Mouse (Mus musculus): Measurements from ENCODE around the gene Isoc2a. TPM values are rescaled to one million over a fixed set of nuclear protein-coding genes. Genes with fewer than 3 reads are reported as not detected.

Isoc2a gene
- polyA plus RNA-seq, 1 experiment from 2014 or later: 0.88 TPM

GRCm38 (mm10) chr7:4902404-4902803, 25.5 kb downstream of the Isoc2a start:
- H3K4me1 ChIP-seq (ENCODE audit: insufficient read depth): no peaks in the 10 kb centered on the region
- peaks cover 8% of the 10 kb centered on the region; the same call in 1 of the 2 replicates for H3K27me3 ChIP-seq (ENCODE audit: insufficient read depth, low read length)
- no peak for TF ChIP-seq CTCF (IDR thresholded peaks at IDR 0.05; ENCODE audit: low read depth)
- DNase-seq (no peak), ATAC-seq (ENCODE audit: insufficient read depth) (no peak)
- H3K27ac ChIP-seq (ENCODE audit: low read depth): no peak overlapping the region
- peaks cover 3% of the 10 kb centered on the region; the same call in 1 of the 2 replicates for H3K9me3 ChIP-seq (ENCODE audit: low read depth, low read length)
- no peak overlapping the region for H3K9ac ChIP-seq
- H3K36me3 ChIP-seq (ENCODE audit: insufficient read depth): no peaks in the 10 kb centered on the region
- WGBS: 74% methylated on average over 9 of the region's 9 CpGs
- H3K4me3 ChIP-seq (ENCODE audit: low read depth, low read length): no peak overlapping the region
- H3K4me2 ChIP-seq: no peak overlapping the region

- Histone ChIP-seq H3K9ac (no peak within 1 kb of the TSS), H3K4me3 (ENCODE audit: low read depth, low read length) (no peak within 1 kb of the TSS), H3K4me2 (no peak within 1 kb of the TSS), H3K27ac (ENCODE audit: low read depth) (no peak within 1 kb of the TSS), H3K36me3 (ENCODE audit: insufficient read depth) (no peaks in the 10 kb centered on the region), H3K9me3 (ENCODE audit: low read depth, low read length) (no peaks in the 10 kb centered on the region), H3K27me3 (ENCODE audit: insufficient read depth, low read length) (no peaks in the 10 kb centered on the region), H3K4me1 (ENCODE audit: insufficient read depth) (no peaks in the 10 kb centered on the region)
- 64% methylated on average over 10 of the region's 10 CpGs for WGBS
- no peak for DNase-seq
- no peak for ATAC-seq (ENCODE audit: insufficient read depth)
- TF ChIP-seq CTCF (IDR thresholded peaks at IDR 0.05; ENCODE audit: low read depth): no peak
Observed at GRCm38 (mm10) chr7:4906466-4906950, 29.6 kb downstream of the Isoc2a start, which contains the start of gene Gm36210. Gene Gm36210 (minus strand): TSS chr7:4906516.

GRCm38 (mm10) chr7:4911561-4911960, 34.6 kb downstream of the Isoc2a start:
- H3K4me2 ChIP-seq: no peak overlapping the region
- no peak overlapping the region for H3K27ac ChIP-seq (ENCODE audit: low read depth)
- H3K36me3 ChIP-seq (ENCODE audit: insufficient read depth): no peaks in the 10 kb centered on the region
- WGBS: 16% methylated on average over 9 of the region's 9 CpGs
- no peaks in the 10 kb centered on the region for H3K27me3 ChIP-seq (ENCODE audit: insufficient read depth, low read length)
- H3K4me1 ChIP-seq (ENCODE audit: insufficient read depth): peaks cover 10% of the 10 kb centered on the region; the same call in 1 of the 2 replicates
- H3K9me3 ChIP-seq (ENCODE audit: low read depth, low read length): no peaks in the 10 kb centered on the region
- peak; percentile 88 for DNase-seq
- no peak overlapping the region for H3K4me3 ChIP-seq (ENCODE audit: low read depth, low read length)
- no peak overlapping the region for H3K9ac ChIP-seq
- no peak for ATAC-seq (ENCODE audit: insufficient read depth)
- peak; percentile 71 for TF ChIP-seq CTCF (IDR thresholded peaks at IDR 0.05; ENCODE audit: low read depth)

- Histone ChIP-seq H3K4me1 (ENCODE audit: insufficient read depth) (peaks cover 12% of the 10 kb centered on the region; the same call in 1 of the 2 replicates), H3K9me3 (ENCODE audit: low read depth, low read length) (no peaks in the 10 kb centered on the region), H3K36me3 (ENCODE audit: insufficient read depth) (no peaks in the 10 kb centered on the region), H3K4me2 (no peak overlapping the region), H3K4me3 (ENCODE audit: low read depth, low read length) (no peak overlapping the region), H3K27me3 (ENCODE audit: insufficient read depth, low read length) (no peaks in the 10 kb centered on the region), H3K9ac (no peak overlapping the region), H3K27ac (ENCODE audit: low read depth) (no peak overlapping the region)
- no peak for DNase-seq
- TF ChIP-seq CTCF (IDR thresholded peaks at IDR 0.05; ENCODE audit: low read depth): no peak
- 58% methylated on average over 5 of the region's 5 CpGs for WGBS
- no peak for ATAC-seq (ENCODE audit: insufficient read depth)
Observed at GRCm38 (mm10) chr7:4912248-4912647, 35.3 kb downstream of the Isoc2a start.

- peak within 1 kb of the TSS; percentile 97 for H3K27ac ChIP-seq (ENCODE audit: low read depth)
- H3K4me2 ChIP-seq: peak within 1 kb of the TSS; percentile 84
- TF ChIP-seq CTCF (IDR thresholded peaks at IDR 0.05; ENCODE audit: low read depth): no peak
- peak; percentile 99 for DNase-seq
- no peaks in the 10 kb centered on the region for H3K27me3 ChIP-seq (ENCODE audit: insufficient read depth, low read length)
- peak within 1 kb of the TSS; percentile 68 for H3K4me3 ChIP-seq (ENCODE audit: low read depth, low read length)
- peaks cover 24% of the 10 kb centered on the region for H3K36me3 ChIP-seq (ENCODE audit: insufficient read depth)
- ATAC-seq (ENCODE audit: insufficient read depth): peak; percentile 87
- no peaks in the 10 kb centered on the region for H3K9me3 ChIP-seq (ENCODE audit: low read depth, low read length)
- under 1% methylated on average over 56 of the region's 56 CpGs for WGBS
- H3K4me1 ChIP-seq (ENCODE audit: insufficient read depth): peaks cover 12% of the 10 kb centered on the region; the same call in 1 of the 2 replicates
- peak within 1 kb of the TSS; percentile 89 for H3K9ac ChIP-seq
Observed at GRCm38 (mm10) chr7:4915007-4915665, 38.2 kb downstream of the Isoc2a start, which contains the start of gene Zfp628. Gene Zfp628 (plus strand): TSS chr7:4915217.

- WGBS: 10% methylated on average over 14 of the region's 14 CpGs
Observed at GRCm38 (mm10) chr7:4915669-4916416, 38.9 kb downstream of the Isoc2a start.

GRCm38 (mm10) chr7:4917494-4917893, 40.5 kb downstream of the Isoc2a start:
- no peaks in the 10 kb centered on the region for H3K9me3 ChIP-seq (ENCODE audit: low read depth, low read length)
- no peak for ATAC-seq (ENCODE audit: insufficient read depth)
- TF ChIP-seq CTCF (IDR thresholded peaks at IDR 0.05; ENCODE audit: low read depth): no peak
- H3K27ac ChIP-seq (ENCODE audit: low read depth): no peak overlapping the region
- H3K4me2 ChIP-seq: no peak overlapping the region
- 85% methylated on average over 2 of the region's 2 CpGs for WGBS
- DNase-seq: no peak
- H3K9ac ChIP-seq: no peak overlapping the region
- peaks cover 37% of the 10 kb centered on the region for H3K36me3 ChIP-seq (ENCODE audit: insufficient read depth)
- H3K4me3 ChIP-seq (ENCODE audit: low read depth, low read length): no peak overlapping the region
- H3K27me3 ChIP-seq (ENCODE audit: insufficient read depth, low read length): no peaks in the 10 kb centered on the region
- peaks cover 12% of the 10 kb centered on the region; the same call in 1 of the 2 replicates for H3K4me1 ChIP-seq (ENCODE audit: insufficient read depth)

More at GRCm38 (mm10) chr7:4915669-4916416, 38.9 kb downstream of the Isoc2a start:
- no peak for TF ChIP-seq CTCF (IDR thresholded peaks at IDR 0.05; ENCODE audit: low read depth)
- peak overlapping the region; percentile 68 for H3K4me3 ChIP-seq (ENCODE audit: low read depth, low read length)
- peak overlapping the region; percentile 89 for H3K9ac ChIP-seq
- peaks cover 31% of the 10 kb centered on the region for H3K36me3 ChIP-seq (ENCODE audit: insufficient read depth)
- no peaks in the 10 kb centered on the region for H3K27me3 ChIP-seq (ENCODE audit: insufficient read depth, low read length)
- no peak for DNase-seq
- no peaks in the 10 kb centered on the region for H3K9me3 ChIP-seq (ENCODE audit: low read depth, low read length)
- peak; percentile 55 for ATAC-seq (ENCODE audit: insufficient read depth)
- H3K4me2 ChIP-seq: peak overlapping the region; percentile 84
- peak overlapping the region; percentile 97 for H3K27ac ChIP-seq (ENCODE audit: low read depth)
- peaks cover 12% of the 10 kb centered on the region; the same call in 1 of the 2 replicates for H3K4me1 ChIP-seq (ENCODE audit: insufficient read depth)

Data from lung, embryonic 14.5 days (tissue).